Mouse (Mus musculus): Measurements from ENCODE around the gene Wdr83.

The Wdr83 gene

GRCm38 (mm10) chr8:85080214-85080531, 933 bp downstream of the Wdr83 start:
- CTCF ChIA-PET: no interaction called here

DNA sequence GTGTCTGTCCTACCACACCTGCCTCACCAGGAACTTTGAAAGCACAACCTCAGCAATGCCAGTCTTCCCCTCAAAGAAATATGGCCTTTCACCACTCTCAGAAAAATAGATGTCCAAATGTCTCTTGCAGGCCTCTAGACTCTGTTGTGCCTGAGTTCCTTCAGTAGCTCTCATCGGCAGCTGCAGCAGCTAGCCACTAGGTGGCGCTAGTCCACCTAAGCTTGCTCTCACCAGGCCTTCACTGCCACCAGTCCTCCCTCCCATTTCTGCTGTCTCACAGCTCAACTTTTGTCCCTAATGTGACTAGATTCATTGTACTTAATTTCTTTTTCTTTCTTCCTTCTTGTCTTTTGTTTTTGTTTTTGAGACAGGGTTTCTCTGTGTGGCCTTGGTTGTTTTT, 4.1 kb downstream of the Wdr83 start:
- CTCF ChIA-PET: interaction anchor here (0.6 to 0.7 kb wide), 2 partner anchors 93 to 511 kb away, joined by 3 to 4 read pairs; no protein-coding TSS in a partner anchor

- CTCF ChIA-PET: interaction anchor here (0.6 to 0.9 kb wide), 2 partner anchors 63 to 512 kb away, joined by 3 to 11 read pairs; no protein-coding TSS in a partner anchor
Observed at GRCm38 (mm10) chr8:85076001-85076400, 5.1 kb downstream of the Wdr83 start.

DNA sequence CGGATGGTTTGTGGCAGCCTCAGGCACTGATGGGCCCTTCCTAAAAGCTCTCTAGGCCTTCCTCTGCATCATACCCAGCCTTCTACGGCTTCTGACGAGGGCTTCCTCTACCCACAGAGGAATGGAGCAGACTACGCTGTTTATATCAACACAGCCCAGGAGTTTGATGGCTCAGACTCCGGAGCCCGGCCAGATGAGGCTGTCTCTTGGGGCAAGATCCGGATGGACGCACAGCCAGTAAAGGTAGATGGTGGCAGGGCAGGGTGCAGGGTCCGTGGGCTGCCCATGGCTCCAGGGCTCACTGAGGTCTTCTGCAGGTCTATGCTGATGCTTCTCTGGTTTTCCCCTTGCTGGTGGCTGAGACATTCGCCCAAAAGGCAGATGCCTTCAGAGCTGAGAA, 6.5 kb downstream of the Wdr83 start:
- CTCF ChIA-PET: no interaction called here

GRCm38 (mm10) chr8:85074167-85074566, 6.9 kb downstream of the Wdr83 start:
- CTCF ChIA-PET: no interaction called here

DNA sequence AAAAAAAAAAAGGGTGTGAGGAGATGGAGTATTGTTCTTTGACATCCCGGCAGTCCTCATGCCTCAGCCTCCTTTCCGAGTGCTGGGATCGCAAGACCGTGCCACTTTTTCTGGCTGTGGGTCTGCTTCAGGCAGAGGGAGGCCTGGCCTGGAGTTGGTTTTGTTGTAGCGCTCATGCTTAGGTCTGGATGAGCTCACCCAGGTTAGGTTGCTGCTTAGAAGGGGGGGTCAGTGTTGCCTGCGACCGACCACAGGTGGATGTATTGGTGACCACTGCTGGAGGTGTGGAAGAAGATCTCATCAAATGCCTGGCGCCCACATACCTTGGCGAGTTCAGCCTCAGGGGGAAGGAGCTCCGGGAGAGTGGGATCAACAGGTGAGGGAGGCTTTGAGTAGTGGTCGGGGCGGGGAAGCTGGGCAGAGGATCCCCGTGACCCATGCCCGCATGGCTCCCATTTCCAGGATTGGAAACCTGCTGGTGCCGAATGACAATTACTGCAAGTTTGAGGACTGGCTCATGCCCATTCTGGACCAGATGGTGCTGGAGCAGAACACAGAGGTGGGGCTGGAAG, 8.0 kb downstream of the Wdr83 start:
- CTCF ChIA-PET: no interaction called here

- CTCF ChIA-PET: no interaction called here
Observed at GRCm38 (mm10) chr8:85072364-85072929, 8.7 kb downstream of the Wdr83 start.

GRCm38 (mm10) chr8:85071514-85072281, 9.4 kb downstream of the Wdr83 start, which contains the start of gene Dhps:
TSS of gene Dhps (plus strand) at chr8:85071757.
- CTCF ChIA-PET: interaction anchor here (0.5 to 0.6 kb wide), 2 partner anchors 121 to 886 kb away, joined by 4 to 5 read pairs; no protein-coding TSS in a partner anchor

GRCm38 (mm10) chr8:85071041-85071440, 10.1 kb downstream of the Wdr83 start:
- CTCF ChIA-PET: interaction anchor here (0.5 to 0.6 kb wide), 2 partner anchors 120 to 885 kb away, joined by 4 to 5 read pairs; no protein-coding TSS in a partner anchor

DNA sequence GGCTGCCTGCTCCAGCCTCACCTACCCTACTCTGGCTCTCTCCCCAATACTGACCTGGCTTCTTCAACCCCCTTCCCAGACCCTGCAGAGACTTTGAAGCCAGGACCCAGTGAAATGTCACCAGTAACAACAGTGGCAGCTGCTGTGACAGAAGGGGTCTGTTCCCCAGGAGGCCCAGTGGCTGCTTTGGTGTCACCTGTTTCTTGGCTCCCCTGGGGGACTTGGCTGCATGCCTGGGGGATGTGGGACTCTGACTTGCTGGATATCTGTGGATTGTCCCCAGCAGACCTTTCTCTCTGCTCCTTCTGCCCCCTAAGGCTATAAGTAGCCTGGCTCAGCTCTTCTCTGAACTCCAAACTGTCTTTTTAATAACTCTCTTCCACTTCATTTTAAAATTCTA, 13.1 kb downstream of the Wdr83 start, which contains the start of gene Gm5741:
Gene Gm5741 (minus strand): TSS at position 1 of the 400 bp plus-strand sequence.
- CTCF ChIA-PET: interaction anchor here (0.6 to 1.3 kb wide), 4 partner anchors 10 to 96 kb away, joined by 3 to 5 read pairs (median 3); no protein-coding TSS in a partner anchor

GRCm38 (mm10) chr8:85067155-85067554, 14.0 kb downstream of the Wdr83 start:
- CTCF ChIA-PET: interaction anchor here (1.0 to 1.3 kb wide), 2 partner anchors 18 to 20 kb away, joined by 3 read pairs; no protein-coding TSS in a partner anchor

DNA sequence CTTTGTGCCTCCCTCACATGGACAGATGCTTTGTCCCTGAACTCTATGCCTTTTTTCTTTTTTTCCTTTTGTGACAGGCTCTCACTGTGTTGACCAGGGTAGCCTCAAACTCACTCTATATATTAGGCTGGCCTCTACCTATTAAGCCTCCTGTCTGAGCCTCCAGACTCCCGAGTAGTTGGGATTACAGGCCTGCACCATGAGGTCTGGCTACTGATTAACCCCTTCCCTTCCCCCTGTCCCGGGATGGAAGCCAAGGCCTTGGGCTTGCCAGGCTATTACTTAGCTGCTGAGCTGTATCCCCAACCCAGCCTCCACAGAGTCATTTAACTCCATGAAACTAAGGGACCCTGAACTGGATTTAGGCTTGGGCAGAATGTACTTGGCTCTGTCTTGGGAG, 15.9 kb downstream of the Wdr83 start:
- CTCF ChIA-PET: no interaction called here

GRCm38 (mm10) chr8:85062603-85063002, 18.5 kb downstream of the Wdr83 start:
- CTCF ChIA-PET: no interaction called here

DNA sequence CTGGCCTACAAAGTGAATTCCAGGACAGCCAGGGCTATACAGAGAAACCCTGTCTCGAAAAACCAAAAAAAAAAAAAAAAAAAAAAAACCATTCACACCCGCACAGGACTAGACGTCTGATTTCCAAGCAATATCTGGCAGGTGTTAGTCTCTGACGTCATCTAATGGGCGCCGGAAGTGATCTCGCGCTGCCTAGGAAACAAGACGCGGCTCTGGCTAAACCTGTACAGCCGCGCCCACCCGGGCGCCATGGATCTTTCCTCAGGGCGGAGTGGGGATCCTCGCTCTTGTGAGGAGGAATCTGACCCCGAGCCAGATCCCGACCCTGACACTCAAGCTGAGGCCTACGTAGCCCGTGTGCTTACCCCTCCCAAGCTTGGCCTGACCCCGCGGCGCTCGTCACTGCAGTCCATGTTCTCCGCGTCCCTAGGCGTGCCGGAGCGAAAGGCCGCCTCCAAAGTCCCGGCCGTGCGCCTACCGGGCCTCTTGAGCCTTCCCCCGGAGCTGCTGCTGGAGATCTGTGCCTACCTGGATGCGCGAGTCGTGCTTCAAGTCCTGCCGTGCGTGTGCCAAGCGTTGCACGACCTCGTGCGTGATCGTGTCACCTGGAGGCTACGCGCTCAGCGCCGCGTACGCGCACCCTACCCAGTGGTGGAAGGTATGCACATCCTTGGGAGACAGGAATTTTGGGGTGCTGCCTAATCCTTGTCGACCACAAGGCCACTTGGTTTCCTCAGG, 21.1 kb downstream of the Wdr83 start, which contains the start of gene Fbxw9:
Gene Fbxw9 (plus strand): TSS at position 177 of the 738 bp plus-strand sequence.
- CTCF ChIA-PET: interaction anchor here (0.6 kb wide), 1 partner anchor 26 kb away, joined by 4 read pairs; no protein-coding TSS in a partner anchor

DNA sequence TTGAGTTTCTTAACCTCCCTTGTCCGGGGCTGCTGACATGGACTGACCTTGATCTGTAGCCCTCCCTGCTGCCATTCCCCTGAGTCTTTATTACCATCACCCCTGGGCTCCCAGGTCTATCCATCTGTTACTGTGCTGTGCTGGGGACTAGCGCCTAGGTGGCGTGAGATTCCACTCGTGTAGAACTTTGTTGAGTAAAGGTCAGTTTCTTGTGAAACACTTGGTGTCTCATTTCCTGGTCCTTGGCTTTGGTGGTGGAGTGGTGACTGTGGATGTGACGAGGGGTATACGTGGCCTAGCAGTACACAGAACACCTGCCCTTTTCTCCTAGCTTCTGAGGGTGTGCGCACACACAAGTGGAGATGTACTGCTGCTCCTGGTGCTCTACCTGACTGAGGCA, 23.7 kb downstream of the Wdr83 start:
- CTCF ChIA-PET: no interaction called here

DNA sequence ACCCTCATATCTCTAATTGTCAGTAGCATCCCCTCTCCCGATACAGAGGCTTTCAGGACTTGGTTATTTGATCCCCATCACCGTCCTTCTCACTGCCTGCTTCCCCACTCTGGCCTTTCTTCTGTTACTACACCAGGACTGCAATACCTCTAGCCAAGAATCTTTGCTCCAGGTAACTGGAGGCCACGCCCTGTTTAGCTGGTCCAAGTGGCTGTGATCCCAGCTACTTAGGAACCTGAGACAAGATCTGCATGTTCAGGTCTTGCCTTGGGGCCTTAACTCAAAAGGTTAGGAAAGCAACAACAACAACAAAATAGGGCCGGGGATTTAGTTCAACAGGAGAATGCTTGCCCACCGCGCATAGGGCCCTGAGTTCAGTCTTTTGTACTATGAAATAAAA, 37.5 kb downstream of the Wdr83 start:
- CTCF ChIA-PET: no interaction called here

DNA sequence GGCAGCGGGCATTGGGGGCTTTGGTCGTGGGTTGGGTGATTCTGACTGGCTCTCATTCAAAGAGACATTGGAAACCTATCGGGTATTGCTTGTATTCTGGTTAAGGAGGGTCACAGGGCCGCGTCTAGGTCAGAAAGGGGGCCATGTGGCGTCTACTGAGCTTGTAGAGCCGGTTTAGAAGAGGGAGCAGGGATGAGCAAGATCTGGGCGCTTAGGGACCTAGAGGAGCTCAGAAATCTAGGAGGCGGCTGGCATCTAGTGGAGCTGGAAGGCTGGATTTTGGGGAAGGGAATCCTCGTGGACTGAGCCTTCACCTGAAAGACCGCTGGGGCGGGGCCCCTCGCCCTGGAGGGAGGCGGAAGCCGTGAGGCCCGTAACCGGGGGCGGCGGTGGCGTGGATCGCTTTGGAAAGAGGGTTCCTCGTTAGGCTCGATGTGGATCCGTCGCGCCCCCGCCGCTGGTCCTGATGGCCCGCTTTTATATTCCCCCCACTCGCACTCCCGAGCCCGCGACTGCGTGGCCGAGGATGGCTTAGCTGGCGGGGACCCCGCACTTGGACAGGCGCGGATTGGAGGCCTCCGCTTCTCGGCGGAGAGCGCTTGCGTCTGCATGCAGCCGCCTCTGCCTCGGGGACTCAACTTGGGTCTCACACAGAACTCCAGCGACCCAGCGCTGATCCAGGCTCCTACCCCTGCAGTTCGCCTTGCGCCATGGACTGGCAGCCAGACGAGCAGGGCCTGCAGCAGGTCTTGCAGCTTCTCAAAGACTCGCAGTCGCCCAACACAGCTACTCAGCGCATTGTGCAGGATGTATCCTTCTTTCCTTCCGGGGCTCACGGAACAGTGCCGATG, 43.2 kb downstream of the Wdr83 start:
- CTCF ChIA-PET: interaction anchor here (1.8 kb wide), 1 partner anchor 64 kb away, joined by 4 read pairs; no protein-coding TSS in a partner anchor

- CTCF ChIA-PET: interaction anchor here (0.6 to 1.8 kb wide), 3 partner anchors 16 to 64 kb away, joined by 3 to 12 read pairs (median 4); no protein-coding TSS in a partner anchor
Observed at GRCm38 (mm10) chr8:85037366-85037680, 43.8 kb downstream of the Wdr83 start.

- CTCF ChIA-PET: interaction anchor here (0.6 to 1.8 kb wide), 4 partner anchors 10 to 64 kb away, joined by 3 to 12 read pairs (median 4); partner anchors contain the start of gene Trir
Observed at GRCm38 (mm10) chr8:85036718-85037365, 44.3 kb downstream of the Wdr83 start, which contains the start of gene Tnpo2. TSS of gene Tnpo2 (plus strand) at chr8:85036915.

GRCm38 (mm10) chr8:85036381-85036717, 44.8 kb downstream of the Wdr83 start:
- CTCF ChIA-PET: interaction anchor here (0.6 to 1.8 kb wide), 2 partner anchors 10 to 62 kb away, joined by 4 read pairs; partner anchors contain the start of gene Trir

All from spleen, embryonic (tissue).